Mouse (Mus musculus): ENCODE data around the gene Sphkap.

The Sphkap gene

DNA sequence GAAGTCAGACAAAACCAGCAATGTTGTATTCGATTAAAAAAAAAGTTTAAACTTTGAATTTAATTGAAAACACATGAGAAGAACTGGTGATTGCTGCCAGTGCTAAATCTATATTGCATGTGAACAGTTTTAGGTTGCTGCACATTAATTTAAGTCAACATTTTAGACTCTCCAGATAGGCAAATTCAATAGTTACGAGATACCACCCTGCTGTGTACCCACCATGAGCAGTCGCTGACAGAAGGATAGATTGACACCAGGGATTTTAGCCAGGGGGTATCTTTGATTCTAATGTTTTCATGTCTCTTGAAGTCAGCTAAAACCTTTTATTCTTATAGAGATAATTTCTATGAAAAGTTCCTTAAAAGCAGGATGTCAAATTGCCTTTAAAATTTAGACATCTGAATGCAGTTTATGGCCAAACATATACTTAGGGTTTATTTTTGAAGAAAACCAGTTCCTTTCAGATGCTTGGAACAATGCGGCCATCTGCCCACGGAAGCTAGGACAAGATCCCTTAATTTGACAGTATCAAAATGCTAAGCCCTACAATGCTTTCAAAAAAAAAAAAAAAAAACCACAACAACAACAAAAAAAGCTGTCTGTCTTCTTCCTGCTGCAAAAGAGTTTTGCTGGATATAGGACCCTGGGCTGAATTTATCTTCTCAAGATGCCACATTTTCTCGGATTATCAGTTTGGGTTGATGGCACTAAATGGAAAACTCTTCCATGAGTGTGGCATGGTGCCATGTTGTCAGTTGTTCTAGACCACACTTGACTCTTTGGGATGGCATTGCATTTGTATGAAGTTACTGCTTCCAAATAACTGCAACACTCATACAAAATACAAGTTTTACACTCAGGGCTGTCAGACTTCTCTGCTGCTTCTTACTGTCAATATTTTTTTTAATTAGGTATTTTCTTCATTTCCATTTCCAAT, 110.6 kb downstream of the Sphkap start:
- DNase-seq (ENCODE audit: low spot score in 2 of 2): no peak

DNA sequence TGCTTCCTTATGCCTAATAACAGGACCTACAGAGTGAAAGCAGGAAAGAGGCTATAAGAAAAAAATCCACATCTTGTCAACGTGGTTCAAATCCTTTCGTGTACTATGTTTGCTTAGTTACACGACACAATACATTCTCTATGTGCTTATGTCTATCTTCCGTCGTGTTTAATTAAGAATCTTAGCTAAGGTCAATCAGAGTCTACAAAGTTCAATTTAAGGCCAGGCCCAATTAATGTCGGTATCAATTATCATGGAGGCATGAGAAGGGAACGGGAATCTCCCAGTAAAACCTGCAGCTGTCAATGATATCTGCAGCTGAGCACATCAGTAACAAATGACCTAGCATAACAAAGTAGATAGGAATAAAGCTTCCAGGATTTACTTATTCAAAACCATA, 122.1 kb downstream of the Sphkap start:
- DNase-seq (ENCODE audit: low spot score in 2 of 2): no peak

DNA sequence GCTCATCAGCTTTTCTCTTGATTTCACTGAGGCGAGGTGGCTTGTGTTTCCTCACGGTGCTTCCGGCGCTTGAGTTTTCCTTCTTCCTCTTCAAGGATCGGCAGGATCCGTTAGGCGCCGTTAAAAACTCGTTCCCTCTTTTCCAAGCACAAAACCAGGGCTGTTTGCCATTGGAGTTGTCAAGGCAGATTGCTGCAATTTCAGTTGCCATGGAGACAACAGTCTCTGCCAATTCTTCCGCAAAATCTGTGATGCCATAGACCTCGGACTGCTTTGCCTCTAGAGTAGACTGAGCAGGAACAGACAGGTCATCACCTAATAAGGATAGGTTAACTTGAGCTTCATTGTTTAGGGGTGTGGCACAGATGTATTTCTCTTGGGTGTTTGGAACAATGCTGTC, 131.0 kb downstream of the Sphkap start:
- peak in 1 of 2 experiments; percentile 1 for DNase-seq (ENCODE audit: low spot score in 2 of 2)

DNA sequence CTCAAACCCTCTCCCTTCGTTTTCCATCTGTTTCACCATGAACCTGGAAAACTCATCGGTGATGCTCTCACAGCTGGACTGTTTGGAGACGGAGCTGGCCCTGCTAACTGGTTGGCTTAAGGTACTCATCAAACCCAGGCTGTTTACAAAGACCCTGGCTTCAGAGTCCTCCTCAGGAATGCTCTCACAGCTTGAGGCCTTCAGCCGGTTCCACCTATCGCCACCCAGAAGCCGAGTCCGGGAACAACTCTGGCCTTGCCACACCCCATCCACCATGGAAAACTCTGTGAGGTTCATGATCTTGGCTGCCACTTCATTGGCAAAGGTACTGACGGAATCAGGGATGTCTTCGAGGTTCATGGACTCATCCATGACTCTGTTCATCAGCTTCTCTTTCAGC, 131.4 kb downstream of the Sphkap start:
- DNase-seq (ENCODE audit: low spot score in 2 of 2): no peak

DNA sequence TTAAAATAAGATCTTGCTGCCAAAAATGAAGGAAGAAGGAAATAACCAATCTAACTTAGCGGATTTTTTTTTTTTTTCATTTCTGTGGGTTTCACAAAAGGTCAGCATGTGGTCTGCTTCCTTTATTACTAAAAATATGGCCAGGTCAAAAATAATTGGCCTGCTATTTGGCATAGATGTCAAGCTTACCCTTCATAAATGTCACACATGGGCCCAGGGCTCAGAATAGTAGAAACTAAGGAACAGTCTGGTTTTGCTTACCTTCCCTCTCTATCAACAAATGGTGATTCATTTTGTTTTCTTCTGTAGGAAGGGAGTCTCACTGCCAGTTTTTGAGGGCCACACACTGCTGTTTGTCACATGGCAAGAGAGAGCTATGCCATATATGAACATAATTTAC, 156.3 kb downstream of the Sphkap start:
- DNase-seq (ENCODE audit: low spot score in 2 of 2): no peak

DNA sequence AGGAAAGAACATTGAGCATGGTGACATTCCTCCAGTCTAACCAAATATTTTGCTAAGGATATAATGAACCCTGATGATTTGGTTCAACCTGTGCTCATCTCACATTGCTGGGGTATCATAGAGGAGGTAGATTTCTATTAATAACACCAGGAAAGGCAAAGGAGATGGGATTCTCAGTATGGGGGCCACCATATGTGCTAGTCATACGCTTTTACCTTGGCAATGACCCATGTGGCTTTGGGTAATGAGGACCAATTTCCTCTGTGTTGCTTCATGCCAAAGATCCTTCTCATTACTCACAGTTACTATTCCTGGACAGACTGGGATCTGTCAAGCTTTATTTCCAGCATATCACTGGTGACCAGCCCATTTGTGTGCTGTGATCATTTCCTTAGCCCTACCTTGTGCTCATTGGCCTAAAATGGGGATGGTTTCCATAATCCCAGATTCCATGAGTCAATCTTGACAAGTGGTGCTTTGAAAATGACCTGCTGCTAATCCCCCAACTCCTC, 159.7 kb downstream of the Sphkap start:
- no peak for DNase-seq (ENCODE audit: low spot score in 2 of 2)

DNA sequence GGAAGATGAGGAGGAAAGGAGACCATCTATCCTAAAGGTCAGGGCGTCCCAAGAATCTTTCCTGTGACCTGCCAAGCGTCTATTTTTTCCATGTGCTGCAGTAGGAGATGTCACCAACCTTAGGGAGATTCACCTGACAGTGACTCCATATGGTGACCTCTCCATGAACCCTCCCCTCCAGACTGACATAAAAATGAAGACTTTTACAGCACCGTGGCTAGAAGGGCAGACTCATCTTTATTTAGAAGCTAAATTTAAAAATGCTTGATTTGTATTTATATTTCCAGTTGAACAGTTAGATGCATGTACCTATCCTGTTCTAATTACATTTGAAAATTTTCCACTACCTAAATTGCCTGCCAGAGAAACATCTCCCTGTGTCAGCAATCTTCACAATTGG, 180.1 kb downstream of the Sphkap start:
- DNase-seq (ENCODE audit: low spot score in 2 of 2): no peak

DNA sequence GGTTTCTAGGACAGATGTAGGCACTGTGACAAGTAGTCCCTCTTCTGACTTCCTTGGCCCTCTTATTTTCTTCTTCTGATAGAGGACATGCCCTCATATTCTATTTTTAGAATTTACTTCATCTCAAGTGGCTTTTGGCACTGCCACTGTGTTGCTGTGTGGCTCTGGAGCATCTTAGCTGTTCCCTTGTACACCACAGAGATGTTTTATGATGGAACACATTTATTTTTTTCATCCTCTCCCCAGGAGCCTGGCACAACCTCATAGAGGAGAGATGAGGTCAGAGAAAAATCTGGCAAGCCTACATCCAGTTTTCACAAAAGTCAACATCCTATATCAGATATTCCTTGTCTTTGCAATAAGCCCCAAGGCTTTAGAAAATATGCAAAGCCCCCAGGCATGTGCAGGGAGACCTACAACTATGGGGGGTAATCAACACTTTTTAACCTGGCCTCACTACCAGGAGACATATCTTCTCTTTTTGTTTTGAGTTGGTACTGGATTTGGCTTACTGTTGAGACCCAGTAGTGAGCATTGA, 183.5 kb downstream of the Sphkap start:
- DNase-seq (ENCODE audit: low spot score in 2 of 2): no peak

DNA sequence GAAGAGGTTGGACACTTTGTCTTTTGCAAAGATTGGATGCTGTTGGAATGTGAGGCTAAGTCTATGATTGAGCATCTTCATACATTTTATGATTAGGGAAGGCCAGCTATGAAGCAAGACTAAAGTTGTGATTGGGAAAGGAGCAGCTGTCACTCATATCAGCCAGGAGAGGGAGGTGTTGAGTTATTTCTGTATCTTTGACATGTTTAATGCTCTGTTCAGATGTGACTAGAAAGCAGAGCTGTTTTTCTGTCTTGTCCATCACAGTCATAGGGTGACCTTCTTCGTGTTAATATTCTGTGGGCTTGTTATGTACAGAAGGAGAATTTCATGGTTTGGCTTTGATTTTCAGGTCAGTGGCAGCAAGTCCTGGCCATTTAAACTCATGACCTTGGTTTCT, 184.9 kb downstream of the Sphkap start:
- no peak for DNase-seq (ENCODE audit: low spot score in 2 of 2)

DNA sequence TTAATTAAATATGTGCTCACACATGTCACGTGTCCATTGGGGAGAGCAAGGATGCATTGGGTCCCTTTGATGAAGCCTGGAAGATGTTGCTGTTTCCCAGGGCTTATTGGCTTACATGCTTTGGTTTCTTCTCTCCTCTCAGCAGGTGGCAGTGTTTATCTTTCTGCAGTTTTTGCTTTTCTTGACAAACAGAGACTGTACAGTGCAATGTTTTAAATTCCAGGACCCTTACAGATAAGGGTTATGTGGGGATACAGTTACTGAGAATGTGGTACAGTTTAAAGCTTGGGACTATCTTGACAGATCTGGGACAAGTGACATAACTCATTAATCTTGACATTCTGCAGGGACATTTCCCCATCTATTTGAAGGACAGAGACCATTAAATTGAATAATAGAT, 189.7 kb downstream of the Sphkap start:
- no peak for DNase-seq (ENCODE audit: low spot score in 2 of 2)

DNA sequence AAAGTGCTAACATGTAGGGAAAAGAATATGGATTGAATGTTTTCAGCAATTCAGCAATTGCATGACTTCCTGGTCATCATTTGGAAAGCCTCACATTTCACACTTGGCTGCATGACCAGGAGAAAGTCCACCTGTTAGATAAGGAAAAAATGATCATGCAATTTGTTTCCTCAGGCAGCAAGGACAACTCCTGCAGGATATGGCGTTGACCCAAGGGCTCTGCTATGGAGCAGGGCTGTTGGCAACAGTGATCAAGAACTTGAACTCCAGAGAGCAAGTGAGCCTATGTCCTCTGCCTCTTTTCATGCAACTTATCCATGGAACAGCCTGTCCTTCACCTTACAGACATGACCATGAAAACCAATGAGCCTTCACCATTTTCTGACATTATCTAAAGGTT, 198.0 kb downstream of the Sphkap start:
- DNase-seq (ENCODE audit: low spot score in 2 of 2): no peak

Measured in heart, adult 9 months (tissue).